Mouse (Mus musculus): ENCODE data around the gene Mgat5. TPM values are rescaled to one million over a fixed set of nuclear protein-coding genes. Genes with fewer than 3 reads are reported as not detected.

The Mgat5 gene
- polyA plus RNA-seq, 1 experiment, result 30.5 TPM

- Histone ChIP-seq H3K27ac (ENCODE audit: insufficient read depth, low read length) (no peak overlapping the region), H3K27me3 (ENCODE audit: control insufficient read depth, insufficient read depth, low read length) (no peaks in the 10 kb centered on the region), H3K4me3 (replicated peaks; ENCODE audit: insufficient read depth, low read depth, low read length) (no peak overlapping the region), H3K4me1 (ENCODE audit: control insufficient read depth, insufficient read depth, low read length) (no peaks in the 10 kb centered on the region)
- TF ChIP-seq CTCF (IDR thresholded peaks at IDR 0.05; ENCODE audit: borderline replicate concordance, insufficient read depth, low read depth, low read length) (no peak), POLR2A (IDR thresholded peaks at IDR 0.05; ENCODE audit: borderline replicate concordance, insufficient read depth, low read length) (no peak)
- 56% methylated on average over 9 of the region's 9 CpGs for WGBS
- DNase-seq, result no peak
Measured at GRCm38 (mm10) chr1:127348642-127349341, 144.0 kb downstream of the Mgat5 start.

- no peak for DNase-seq
- 88% methylated on average over 12 of the region's 12 CpGs for WGBS
- H3K27me3 ChIP-seq (ENCODE audit: control insufficient read depth, insufficient read depth, low read length), result no peaks in the 10 kb centered on the region
- H3K4me1 ChIP-seq (ENCODE audit: control insufficient read depth, insufficient read depth, low read length), result no peaks in the 10 kb centered on the region
- H3K27ac ChIP-seq (ENCODE audit: insufficient read depth, low read length), result no peak overlapping the region
- TF ChIP-seq CTCF (IDR thresholded peaks at IDR 0.05; ENCODE audit: borderline replicate concordance, insufficient read depth, low read depth, low read length) (no peak), POLR2A (IDR thresholded peaks at IDR 0.05; ENCODE audit: borderline replicate concordance, insufficient read depth, low read length) (no peak)
- no peak overlapping the region for H3K4me3 ChIP-seq (replicated peaks; ENCODE audit: insufficient read depth, low read depth, low read length)
Measured at GRCm38 (mm10) chr1:127351380-127352057, 146.7 kb downstream of the Mgat5 start.

GRCm38 (mm10) chr1:127352131-127352793 is 147.4 kb downstream of the Mgat5 start:
- Histone ChIP-seq H3K4me3 (replicated peaks; ENCODE audit: insufficient read depth, low read depth, low read length) (no peak overlapping the region), H3K4me1 (ENCODE audit: control insufficient read depth, insufficient read depth, low read length) (no peaks in the 10 kb centered on the region), H3K27me3 (ENCODE audit: control insufficient read depth, insufficient read depth, low read length) (no peaks in the 10 kb centered on the region), H3K27ac (ENCODE audit: insufficient read depth, low read length) (no peak overlapping the region)
- no peak for DNase-seq
- TF ChIP-seq POLR2A (IDR thresholded peaks at IDR 0.05; ENCODE audit: borderline replicate concordance, insufficient read depth, low read length), result no peak
- TF ChIP-seq CTCF (IDR thresholded peaks at IDR 0.05; ENCODE audit: borderline replicate concordance, insufficient read depth, low read depth, low read length), result no peak
- WGBS, result 38% methylated on average over 4 of the region's 4 CpGs

- Histone ChIP-seq H3K4me1 (ENCODE audit: control insufficient read depth, insufficient read depth, low read length) (no peaks in the 10 kb centered on the region), H3K4me3 (replicated peaks; ENCODE audit: insufficient read depth, low read depth, low read length) (no peak overlapping the region), H3K27me3 (ENCODE audit: control insufficient read depth, insufficient read depth, low read length) (no peaks in the 10 kb centered on the region), H3K27ac (ENCODE audit: insufficient read depth, low read length) (no peak overlapping the region)
- no peak for TF ChIP-seq POLR2A (IDR thresholded peaks at IDR 0.05; ENCODE audit: borderline replicate concordance, insufficient read depth, low read length)
- TF ChIP-seq CTCF (IDR thresholded peaks at IDR 0.05; ENCODE audit: borderline replicate concordance, insufficient read depth, low read depth, low read length), result no peak
- no peak for DNase-seq
- 75% methylated on average over 9 of the region's 9 CpGs for WGBS
Measured at GRCm38 (mm10) chr1:127353408-127353807, 148.6 kb downstream of the Mgat5 start.

GRCm38 (mm10) chr1:127354152-127354551 is 149.3 kb downstream of the Mgat5 start:
- DNase-seq, result no peak
- 95% methylated on average over 5 of the region's 5 CpGs for WGBS
- H3K4me1 ChIP-seq (ENCODE audit: control insufficient read depth, insufficient read depth, low read length), result no peaks in the 10 kb centered on the region
- H3K27ac ChIP-seq (ENCODE audit: insufficient read depth, low read length), result no peak overlapping the region
- H3K27me3 ChIP-seq (ENCODE audit: control insufficient read depth, insufficient read depth, low read length), result no peaks in the 10 kb centered on the region
- TF ChIP-seq CTCF (IDR thresholded peaks at IDR 0.05; ENCODE audit: borderline replicate concordance, insufficient read depth, low read depth, low read length) (no peak), POLR2A (IDR thresholded peaks at IDR 0.05; ENCODE audit: borderline replicate concordance, insufficient read depth, low read length) (no peak)
- H3K4me3 ChIP-seq (replicated peaks; ENCODE audit: insufficient read depth, low read depth, low read length), result no peak overlapping the region

DNA sequence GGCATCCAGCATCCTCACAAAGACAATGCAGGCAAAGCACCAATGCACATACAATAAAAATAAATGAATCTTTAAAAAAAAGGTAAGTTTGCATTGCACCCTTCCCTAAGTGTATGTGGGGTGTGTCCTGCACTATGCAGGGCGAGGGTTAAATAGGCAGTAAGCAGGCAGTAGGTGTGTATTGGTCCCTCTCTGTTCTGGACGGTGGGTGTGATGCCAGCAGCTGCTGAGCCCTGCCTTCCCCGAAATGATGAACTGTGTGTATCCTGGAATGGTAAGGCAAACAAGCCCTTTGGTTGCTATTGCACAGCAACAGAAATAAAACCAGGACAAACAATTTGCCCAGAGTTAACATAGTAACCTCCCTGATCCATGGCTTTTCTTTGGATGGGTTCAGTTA is 150.2 kb downstream of the Mgat5 start:
- no peak overlapping the region for H3K27ac ChIP-seq (ENCODE audit: insufficient read depth, low read length)
- H3K4me3 ChIP-seq (replicated peaks; ENCODE audit: insufficient read depth, low read depth, low read length), result no peak overlapping the region
- no peak for TF ChIP-seq CTCF (IDR thresholded peaks at IDR 0.05; ENCODE audit: borderline replicate concordance, insufficient read depth, low read depth, low read length)
- no peak for TF ChIP-seq POLR2A (IDR thresholded peaks at IDR 0.05; ENCODE audit: borderline replicate concordance, insufficient read depth, low read length)
- DNase-seq, result no peak
- WGBS, result 86% methylated on average over 3 of the region's 3 CpGs
- H3K27me3 ChIP-seq (ENCODE audit: control insufficient read depth, insufficient read depth, low read length), result no peaks in the 10 kb centered on the region
- H3K4me1 ChIP-seq (ENCODE audit: control insufficient read depth, insufficient read depth, low read length), result no peaks in the 10 kb centered on the region

DNA sequence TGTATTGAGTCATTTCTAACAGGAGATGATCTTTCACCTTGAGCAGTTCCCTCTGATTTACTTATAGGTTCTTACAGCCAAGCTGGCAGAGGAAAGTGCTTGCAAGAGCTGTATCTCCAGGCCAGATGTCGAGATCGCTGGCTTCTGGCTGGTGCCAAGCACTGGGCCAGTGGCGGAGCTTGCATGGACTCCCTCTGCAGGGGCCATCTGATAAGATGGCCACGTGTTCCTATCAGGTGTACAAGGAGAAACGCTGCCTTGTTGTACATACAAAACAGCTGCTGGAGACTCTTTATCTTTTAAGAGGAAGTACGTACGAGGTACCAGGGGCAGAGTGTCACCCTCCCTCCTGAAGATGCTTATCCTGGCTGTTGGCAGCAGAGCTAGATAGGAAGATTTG is 158.8 kb downstream of the Mgat5 start:
- no peak overlapping the region for H3K27ac ChIP-seq (ENCODE audit: insufficient read depth, low read length)
- DNase-seq, result no peak
- H3K27me3 ChIP-seq (ENCODE audit: control insufficient read depth, insufficient read depth, low read length), result no peaks in the 10 kb centered on the region
- H3K4me3 ChIP-seq (replicated peaks; ENCODE audit: insufficient read depth, low read depth, low read length), result no peak overlapping the region
- peaks cover 7% of the 10 kb centered on the region for H3K4me1 ChIP-seq (ENCODE audit: control insufficient read depth, insufficient read depth, low read length)
- TF ChIP-seq POLR2A (IDR thresholded peaks at IDR 0.05; ENCODE audit: borderline replicate concordance, insufficient read depth, low read length), result no peak
- no peak for TF ChIP-seq CTCF (IDR thresholded peaks at IDR 0.05; ENCODE audit: borderline replicate concordance, insufficient read depth, low read depth, low read length)
- 40% methylated on average over 7 of the region's 7 CpGs for whole genome bisulfite sequencing
